Mouse (Mus musculus) thymus, postnatal 0 days (tissue): ENCODE measurements around the gene Vps51. TPM values are rescaled to one million over a fixed set of nuclear protein-coding genes. Genes with fewer than 3 reads are reported as not detected.

Source experiments
- DNase-seq: peaks from one replicate; pipeline ENCODE4 v3.0.0-alpha.2; 2015; ENCODE audit warnings: low spot score
- polyA plus RNA-seq: library from polyadenylated mRNA; unstranded; fragments of >200 nt; fragmentation: Nextera tagmentation; extraction: Ambion mirVana; gene quantifications from 2 replicates; pipeline ENCODE4 v1.2.1, GENCODE M21; 2015

Vps51 gene
- polyA plus RNA-seq: 69.3 and 77.1 TPM in 2 replicates

DNA sequence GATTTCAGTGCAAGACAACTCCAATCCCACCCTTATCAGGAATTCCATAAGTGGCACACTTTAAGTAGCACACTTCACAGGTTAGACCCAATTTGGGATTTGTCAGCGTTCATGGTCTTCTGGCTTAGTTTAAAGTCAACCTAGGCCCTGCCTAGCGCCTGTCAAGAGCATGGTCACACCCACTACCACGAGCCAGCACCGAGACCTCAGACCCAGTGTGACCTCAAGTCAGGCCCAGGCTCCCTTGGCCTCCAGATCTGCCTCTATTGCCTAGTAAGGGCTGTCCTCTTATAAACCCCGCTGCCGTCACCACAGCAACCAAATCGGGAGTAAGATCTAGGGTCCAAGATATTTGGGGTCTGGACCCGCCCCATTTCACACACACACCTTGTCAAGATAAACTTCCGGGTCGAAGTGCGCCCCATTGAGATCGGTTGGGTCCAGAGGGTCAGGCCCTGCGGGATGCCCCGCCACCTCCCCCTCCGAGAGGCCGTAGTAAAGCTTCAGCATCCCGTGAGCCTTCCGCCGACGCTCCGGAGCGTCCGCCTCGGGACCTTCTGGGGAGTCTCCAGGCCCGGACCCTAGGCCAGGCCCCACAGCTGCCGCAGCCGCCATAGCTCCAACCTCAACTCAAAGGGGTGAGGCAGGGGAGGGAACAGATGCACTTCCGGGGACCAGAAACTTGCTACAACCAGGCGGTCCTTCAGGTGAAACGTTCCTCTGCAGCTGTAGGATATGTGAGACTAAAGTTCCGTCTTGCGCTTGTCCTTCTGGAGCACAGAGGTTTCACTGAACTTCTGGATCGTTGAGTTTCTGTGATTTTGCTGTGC, at the start of gene Vps51:
Vps51 (minus strand) TSS at position 668 of the 830 bp plus-strand sequence.
- peak; percentile 90 for DNase-seq

DNA sequence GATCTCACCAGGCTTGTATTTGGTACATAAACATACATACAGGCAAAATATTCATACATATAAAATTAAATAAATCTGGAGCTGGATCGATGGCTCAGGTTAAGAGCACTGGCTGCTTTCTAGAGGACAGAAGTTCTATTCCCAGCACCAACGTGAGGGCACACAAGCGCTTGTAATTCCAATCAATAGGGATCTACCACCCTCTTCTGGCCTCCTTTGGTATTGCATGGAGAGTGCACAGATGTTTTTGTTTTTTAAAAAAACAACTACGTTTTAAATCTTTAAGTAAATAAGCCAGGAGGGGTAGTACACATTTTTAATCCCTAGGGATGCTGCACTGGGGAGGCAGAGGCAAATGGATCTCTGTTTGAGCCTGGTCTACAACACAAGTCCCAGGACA, 49.3 kb upstream of the Vps51 start:
- DNase-seq: peak; percentile 73

DNA sequence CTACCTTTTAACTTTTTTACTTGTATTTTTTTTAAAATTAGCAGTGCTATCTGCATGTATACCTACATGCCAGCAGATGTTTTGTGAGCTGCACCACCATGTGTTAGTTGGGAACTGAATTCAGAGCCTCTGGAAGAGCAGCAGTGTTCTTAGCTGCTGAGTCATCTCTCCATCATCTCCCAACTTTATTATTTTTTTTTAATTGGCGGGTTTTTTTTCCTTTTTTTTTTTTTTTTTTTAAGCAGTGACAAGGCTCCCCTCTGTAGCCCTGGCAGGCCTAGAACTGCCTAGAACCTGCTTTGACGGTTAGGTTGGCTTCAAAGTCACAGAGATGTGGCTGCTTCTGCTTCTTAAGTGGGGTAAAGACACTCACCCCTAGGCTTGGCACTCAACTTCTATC, 47.9 kb upstream of the Vps51 start:
- no peak for DNase-seq

DNA sequence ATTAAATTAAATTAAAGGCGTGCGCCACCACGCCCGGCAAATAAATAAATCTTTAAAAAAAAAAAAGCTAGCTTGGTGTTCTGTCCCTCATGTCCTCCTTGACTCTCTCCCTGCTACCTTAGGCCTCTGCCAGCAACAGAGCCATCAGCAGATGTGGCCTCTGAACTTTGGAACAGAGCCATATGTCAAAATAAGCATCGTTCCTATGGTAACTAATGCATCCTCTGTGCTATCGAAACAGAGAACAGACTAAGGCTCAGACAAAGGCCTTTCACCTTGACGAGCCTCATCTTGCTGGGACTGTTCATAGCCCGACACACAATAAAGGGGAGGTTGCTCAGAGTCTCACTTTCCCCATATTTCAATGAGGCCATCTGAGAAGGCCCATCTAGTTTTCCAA, 46.3 kb upstream of the Vps51 start:
- no peak for DNase-seq

DNA sequence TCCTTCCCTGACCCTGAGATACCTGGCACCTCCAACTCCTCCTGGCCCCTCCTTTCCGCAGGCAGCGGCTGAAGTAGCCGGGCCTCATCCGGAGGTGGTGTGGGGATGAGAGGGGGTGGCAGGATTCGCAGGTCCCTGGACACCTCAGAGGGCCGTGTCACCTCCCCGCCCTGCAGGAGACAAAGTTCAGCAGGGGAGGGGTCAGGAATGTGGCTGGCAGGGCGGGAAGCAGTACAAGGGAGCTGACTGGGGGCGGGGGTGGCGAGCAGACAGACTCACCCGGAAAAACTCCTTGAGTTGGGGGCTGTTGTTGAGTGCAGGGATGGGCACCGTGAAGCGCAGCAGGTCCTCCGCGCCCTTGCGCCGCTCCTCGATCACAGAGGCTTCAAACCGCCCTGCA, 44.7 kb upstream of the Vps51 start:
- DNase-seq: no peak

DNA sequence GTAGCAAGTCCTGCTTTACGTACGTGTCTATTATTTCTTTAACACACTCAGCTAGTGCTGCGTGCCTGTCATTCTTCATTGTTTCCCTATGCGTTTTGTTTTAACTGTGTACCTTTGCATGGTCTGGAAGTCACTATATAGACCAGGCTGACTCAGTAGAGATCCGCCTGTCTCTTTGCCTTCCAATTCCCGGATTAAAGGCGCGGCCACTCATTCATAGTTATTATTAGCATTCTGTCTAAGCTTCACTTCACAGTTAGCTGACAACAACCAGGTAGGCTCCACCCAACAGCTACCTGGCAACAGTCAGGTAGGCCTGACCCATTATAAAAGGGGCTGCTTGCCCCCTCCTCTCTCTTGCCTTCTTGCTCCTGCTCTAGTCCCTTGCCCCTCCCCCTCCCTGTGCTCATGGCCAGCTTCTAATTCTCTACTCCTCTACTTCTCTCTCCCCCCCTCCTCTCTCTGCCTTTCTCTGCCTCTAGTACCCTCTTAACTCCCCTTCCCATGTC, 41.7 kb upstream of the Vps51 start:
- DNase-seq: no peak

DNA sequence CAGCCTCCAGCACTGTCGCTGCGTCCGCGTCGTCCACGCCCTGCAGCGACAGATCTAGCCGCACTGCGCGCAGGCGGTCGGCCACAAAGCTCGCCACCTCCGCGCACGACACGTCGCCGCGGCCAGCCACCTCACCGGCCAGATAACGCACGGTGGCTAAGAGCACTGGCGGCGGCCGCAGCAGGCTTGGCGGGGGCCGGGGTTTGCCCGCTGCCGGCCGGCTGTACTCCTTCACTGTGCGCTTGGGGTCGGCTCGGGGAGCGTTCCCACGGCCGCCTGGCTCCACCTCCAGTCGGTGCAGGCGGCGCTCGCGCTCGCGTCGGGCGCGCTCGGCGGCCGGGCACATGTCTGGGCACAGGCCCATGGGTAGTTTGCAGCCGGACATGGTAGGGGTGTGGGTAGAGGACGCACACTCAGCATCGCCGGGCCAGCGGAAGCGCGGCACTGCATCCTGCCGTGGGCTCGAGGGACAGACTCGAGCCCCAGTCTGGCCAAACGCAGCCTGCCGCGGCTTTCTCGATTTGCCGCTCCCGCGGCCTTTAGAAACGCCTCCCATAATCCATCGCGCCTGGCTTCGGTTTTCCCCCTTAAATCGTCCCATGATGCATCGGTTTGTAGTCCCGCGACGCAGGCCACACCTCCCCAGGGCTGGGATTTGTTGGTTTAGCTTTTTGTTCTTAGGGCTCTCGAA, 41.1 kb upstream of the Vps51 start, which contains the start of gene Sac3d1:
Sac3d1 (minus strand) TSS at position 665 of the 691 bp plus-strand sequence.
- peak; percentile 93 for DNase-seq

DNA sequence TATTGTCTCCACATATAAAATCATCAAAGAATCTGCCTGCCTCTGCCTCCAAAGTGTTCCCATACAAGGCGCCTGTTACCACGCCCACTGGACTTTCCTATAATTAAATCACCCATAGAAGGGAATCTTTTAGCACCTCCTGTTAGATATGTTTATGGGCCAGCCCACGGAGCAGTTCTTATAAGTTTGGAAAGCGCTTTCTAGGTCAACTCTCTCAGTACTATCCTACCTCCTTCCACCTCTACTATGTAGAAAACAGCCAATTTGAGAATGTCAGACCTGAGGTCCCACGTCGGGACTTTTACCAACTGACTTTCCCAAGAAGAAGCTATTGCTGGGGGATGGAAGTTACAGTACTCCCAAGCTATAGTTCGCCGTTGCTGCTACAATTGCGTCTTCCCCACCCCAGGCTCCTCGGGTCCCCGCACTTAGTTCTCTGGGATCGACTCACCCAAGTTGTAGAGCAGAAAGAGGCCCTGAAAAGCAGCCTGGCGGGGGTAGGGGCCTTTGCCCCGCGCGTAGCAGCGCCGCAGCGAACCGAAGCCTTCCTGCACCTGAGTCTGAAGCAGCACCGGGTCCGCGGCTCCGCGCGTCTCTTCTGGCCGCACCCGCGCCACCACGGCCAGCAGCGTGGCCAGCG, 40.4 kb upstream of the Vps51 start:
- peak; percentile 6 for DNase-seq

DNA sequence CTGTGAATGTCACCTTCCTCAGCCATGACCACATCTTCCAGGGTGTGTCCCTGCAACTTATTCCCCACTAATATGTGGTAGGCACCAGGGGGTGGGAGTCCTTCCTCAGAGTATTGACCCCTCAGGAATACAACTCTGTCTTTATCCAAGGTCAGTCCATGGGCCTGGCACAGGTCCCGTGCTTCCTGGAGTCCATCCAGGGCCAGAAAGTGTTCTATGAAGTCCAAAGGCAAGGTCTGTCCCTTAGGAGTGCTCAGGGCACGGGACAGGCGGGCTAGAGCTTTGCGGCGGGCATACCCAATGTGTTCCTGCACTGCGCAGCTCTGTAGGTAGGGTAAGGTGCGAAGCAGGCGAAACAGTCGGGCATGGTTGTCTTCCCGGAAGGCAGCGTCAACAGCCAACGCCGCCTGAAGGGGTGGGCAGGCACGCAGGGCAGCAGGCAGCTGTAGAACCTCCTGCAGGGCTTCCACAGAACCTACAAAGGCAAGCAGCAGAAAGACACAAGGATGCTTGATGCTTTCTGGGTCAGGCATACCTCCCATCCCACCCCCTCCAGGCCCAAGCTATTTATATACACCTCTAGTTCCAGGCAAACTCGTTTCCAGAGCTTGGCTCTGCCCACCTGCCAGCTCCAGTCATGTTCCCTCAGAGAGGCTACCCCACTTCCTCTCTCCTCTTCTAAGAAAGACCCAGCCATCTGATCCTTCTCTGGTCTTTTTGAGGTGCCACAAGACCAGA, 39.3 kb upstream of the Vps51 start:
- no peak for DNase-seq

DNA sequence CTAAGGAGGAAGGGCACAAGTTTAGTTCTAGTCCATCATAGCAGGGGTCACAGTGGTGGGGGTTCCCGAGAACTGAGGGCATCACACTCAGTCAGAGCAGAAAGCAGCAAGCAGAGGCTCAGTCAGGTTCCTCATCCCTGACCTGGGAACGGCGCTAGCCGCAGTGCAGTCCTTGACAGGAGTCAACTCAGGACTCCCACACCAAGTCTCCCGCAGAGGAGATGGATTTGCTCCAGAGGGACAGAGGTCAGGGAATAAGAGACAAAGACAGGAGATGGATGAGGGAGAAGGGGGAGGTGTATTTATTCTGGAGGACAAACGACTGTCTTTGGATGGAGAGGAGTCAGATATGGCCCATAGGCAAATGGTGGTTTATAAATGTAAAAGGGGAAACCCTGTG, 36.1 kb upstream of the Vps51 start:
- no peak for DNase-seq

DNA sequence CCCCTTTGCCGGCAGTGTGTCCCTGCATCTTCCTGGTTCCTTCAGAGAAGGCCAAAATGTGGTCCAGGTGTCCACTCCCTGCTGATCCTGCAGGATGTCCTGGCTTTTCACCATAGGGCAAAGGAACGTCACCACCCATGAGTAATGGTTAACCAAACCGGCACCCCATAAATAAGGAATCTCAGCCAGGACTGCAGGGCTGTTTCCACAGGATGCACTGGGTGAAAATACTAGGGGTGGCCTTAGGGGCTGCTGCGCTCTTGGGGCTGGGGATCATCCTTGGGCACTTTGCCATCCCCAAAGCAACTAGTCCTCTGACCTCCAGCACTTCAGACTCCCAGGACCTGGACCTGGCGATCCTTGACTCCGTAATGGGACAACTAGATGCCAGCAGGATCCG, 28.6 kb upstream of the Vps51 start, which contains the start of gene Naaladl1:
Naaladl1 (plus strand) TSS at position 197 of the 400 bp plus-strand sequence.
- DNase-seq: no peak

DNA sequence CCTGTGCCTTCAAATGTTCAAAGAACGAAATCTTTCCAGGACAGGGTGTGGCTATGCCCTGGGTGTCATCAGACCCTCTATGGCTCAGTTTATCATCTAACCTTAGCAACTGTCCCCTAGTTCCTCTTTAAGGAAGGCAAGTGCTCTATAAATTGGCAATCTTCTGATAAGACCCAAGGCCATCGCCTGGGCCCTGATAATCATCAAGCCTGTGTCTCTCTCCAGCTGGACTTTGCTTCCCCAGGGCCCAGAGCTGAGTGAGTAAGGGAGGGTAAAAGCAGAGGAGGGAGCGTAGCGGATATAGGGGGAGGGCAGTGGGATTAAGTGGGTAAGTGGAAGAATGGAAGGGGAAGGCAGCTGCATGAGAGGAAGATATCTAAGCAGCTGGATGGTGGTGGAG, 27.4 kb upstream of the Vps51 start:
- no peak for DNase-seq

DNA sequence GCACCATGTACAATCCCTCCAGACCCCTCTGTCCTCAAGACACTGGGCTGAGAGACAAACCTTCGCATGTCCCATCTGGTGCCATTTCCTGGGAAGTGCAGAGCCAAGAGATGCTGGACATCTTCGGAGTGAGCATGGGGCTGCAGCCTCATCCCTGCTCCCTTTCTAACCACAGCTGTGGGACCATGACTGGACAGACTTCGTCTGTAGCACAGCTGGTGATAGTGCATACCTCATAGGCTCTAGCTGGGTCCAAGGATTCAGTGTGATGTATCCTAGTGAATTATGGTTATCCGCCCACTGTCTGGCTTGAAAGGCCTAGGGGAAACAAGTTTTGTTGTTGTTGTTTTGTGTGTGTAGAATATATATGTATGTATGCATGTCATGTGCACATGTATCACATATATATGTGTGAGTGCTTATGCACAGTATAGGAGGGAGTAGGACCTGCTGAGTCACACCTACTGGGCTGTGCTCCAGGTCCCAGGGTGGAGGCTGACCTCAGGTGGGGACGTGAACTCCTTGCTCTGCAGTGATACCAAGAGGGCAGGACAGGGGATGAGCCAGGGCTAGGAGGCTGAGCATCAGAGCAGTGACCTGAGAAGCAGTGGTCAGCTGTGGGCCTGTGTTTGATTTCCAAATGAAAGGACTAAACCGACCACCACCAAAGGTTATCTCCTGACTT, 25.3 kb upstream of the Vps51 start:
- DNase-seq: no peak

DNA sequence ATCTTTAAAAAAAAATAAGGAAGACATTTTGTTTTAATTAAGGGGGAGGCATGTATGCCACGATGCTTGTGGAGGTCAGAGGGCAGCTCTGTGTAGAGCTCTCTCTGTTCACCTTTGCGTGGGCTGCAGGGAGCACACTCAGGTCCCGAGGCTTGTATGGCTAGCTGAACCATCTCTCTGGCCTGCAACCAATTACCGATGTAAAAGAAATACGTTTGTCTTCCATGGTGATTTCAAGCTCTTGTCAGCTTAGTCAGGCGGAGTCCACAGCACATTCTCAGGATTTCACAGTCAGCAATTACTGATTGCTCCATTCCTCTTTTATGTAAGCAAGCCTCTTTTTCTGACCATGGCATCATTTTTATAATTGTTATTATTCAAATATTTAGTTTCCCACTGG, 24.2 kb upstream of the Vps51 start:
- DNase-seq: no peak

DNA sequence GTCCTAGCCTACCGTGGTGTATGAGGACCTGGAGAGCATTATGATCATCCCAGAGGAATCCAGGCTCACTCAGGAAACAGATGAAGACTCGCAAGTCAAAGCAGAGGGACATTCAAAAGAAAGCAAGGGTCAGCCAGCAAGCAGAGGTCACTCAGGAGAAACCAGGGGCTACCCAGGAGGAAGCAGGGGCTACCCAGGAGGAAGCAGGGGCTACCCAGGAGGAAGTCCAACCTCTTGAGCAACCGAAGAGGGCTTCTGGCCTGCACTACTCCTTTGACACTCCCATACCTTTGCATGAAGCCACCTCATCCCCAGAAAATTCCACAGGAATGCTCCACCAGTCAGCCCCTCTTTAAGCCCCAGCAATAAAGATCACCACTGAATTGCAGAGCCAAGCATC, 20.8 kb upstream of the Vps51 start:
- no peak for DNase-seq

DNA sequence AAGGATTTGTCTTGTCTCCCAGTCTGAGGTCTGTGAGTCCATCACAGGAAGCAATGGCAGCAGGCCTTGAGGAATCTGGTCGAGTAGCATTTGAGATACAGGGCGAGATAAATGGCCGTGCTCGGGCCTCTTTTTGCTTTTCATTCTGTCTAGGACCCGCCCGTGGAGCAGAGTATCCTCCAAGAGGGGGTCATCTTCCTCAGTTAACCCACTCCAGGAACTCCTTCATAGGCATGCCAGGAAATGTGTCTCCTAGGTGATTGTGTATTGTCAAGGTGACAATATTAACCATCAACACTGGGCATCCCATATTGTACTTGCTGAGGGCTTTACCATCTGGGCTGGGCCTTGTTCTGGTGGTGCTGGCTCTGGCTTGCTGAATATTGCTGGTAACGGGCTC, 17.1 kb upstream of the Vps51 start, which contains the start of gene AC131692.1:
AC131692.1 (plus strand) TSS at position 301 of the 400 bp plus-strand sequence.
- no peak for DNase-seq

DNA sequence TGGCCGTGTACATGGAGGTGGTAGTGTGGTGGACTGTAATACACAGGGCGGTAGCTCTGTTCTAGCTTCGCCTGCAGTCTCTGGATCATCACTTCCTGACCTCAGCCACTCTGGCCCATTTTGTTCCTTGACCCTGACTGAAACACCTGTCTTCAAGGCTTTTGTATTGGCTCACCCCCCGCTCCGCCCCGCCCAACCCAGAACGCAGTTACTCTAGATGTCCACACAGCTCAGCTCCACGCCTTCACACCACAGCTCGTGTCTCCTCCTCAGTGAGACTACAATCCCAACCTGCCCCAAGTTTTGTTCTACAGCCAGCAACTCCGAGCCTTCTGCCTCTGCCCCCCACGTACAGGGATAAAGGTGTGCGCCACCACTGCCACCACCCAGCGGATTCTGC, 11.8 kb upstream of the Vps51 start:
- DNase-seq: no peak

DNA sequence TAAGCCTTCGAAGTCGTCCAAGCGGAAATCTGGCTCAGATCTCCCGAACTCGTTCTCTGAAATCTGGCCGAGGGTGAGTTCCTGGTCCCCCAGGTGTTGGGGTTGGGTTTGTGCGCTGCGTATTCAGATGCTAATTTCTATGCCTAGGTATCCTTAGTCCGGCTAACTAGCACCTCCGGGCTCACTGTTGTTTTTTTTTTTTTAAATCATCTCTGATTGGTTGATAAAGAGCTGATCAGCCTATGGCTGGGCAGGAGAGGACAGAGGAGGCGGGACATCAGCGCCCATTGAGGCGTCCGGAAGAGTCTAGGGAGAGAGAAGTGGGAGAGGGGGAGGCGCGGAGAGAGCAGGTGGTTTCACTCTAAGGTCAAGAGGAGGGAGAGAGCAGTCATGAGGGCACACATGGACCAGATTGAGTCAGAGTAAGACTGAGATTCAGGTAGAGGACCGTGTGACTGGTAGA, 8.4 kb upstream of the Vps51 start:
- DNase-seq: peak; percentile 67

DNA sequence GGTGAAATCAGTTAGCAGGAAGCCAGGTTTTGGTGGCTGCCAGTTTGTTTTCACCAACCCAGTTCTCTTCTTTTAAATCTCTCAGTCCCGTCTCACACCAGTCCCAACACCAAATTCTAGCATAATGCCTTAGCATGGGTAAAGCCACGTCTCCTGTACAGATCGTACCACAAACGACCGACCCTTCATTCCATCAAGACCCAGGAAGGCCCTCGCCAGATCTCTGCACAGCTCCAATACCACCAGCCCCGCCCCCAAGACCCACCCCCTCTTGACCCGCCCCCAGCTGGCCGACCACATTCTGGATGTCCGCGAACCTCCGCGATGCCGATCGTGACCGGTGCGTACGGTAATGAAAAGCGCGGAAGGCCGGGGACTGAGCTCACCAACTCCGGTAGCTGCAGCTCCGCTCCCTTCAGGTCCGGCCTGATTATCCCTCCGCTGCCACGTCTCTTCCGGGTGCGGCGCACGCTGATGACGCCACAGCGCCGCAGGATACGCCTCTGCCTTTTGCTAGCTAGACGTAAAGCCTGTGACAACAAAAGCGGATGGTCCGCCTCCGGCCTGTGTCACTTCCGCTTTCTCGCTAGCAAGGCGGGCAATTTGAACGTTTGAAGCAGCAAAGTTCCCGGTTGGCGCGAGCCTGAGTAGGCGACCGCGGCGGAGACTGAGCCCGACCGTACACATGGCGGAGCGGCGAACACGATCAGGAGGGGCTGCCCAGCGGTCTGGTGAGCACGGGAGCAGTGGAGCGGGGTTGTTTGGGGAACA, 7.6 kb upstream of the Vps51 start, which contains the start of the genes Zfpl1 and Cdca5:
Zfpl1 (minus strand) TSS at position 479 of the 771 bp plus-strand sequence.
Cdca5 (plus strand) TSS at position 506 of the 771 bp plus-strand sequence.
- peak; percentile 99 for DNase-seq
